Mouse (Mus musculus) ES-Bruce4 (cell line): ENCODE measurements around the gene Kcng1.
A peak's percentile ranks its signal among the peaks of the same experiment; 100 is the strongest.

Experiments used
- CTCF ChIP-seq: IDR thresholded peaks from one replicate; pipeline ENCODE4 v1.8.1; 2011; ENCODE audit warnings: low read depth, low read length
- EP300 ChIP-seq: IDR thresholded peaks from 2 replicates; pipeline ENCODE4 v1.6.1; 2011; ENCODE audit warnings: low read depth, low read length; ENCODE audit not compliant: insufficient read depth
- POLR2A ChIP-seq: IDR thresholded peaks from one replicate; pipeline ENCODE4 v1.8.1; 2011; ENCODE audit warnings: low read length; ENCODE audit not compliant: insufficient read depth

DNA sequence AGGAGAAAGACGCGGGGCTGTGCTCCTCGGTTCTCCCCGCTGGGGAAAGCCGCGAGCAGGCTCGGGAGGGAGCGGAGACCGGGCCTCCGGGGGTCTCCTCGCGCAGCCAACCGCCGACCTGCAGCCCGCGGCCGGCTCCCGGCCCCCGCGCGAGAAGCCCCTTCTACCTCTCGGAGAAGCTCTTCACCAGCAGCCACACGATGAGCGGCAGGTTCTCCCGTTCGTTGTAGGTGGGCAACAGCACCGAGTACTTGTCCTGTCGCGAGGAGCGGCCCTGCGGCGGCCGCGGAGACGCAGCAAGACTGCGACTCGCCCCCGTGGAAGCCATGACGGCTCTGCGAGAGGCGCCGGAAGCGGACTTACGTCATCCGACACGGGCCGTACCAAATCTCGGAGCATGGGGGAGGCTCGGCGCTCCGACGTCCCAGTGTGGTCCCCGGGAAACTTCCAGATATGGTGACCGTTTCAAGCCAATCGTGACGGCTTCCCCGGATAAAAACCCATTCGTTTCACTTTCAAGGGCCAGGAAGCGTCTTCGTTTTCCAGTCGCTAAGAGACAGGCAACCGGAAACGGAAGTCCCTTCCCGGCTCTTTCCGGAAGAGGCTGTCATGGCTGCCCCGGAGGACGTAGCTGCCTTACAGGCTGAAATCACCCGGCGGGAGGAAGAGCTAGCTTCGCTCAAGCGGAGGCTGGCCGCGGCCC, 51.4 kb downstream of the Kcng1 start, which contains the start of the genes Gm20716, Dpm1 and Mocs3:
- no peak for TF ChIP-seq CTCF
- TF ChIP-seq EP300 = no peak
- peak; percentile 89 for TF ChIP-seq POLR2A
